Mouse (Mus musculus) frontal cortex, postnatal 36 days (tissue): ENCODE measurements around the gene Tbc1d23.
A peak's percentile ranks its signal among the peaks of the same experiment; 100 is the strongest.
"Not testable (repeated sequence)": the region's sequence is repeated elsewhere in the genome, so short reads cannot be mapped to it uniquely, and the experiment has no call there.

ENCODE experiments used
- DNase-seq, 2 experiments: peaks; one replicate each; pipeline ENCODE4 v3.0.0; 2022; ENCODE audit warnings: low spot score in 2 of 2

Gene Tbc1d23

DNA sequence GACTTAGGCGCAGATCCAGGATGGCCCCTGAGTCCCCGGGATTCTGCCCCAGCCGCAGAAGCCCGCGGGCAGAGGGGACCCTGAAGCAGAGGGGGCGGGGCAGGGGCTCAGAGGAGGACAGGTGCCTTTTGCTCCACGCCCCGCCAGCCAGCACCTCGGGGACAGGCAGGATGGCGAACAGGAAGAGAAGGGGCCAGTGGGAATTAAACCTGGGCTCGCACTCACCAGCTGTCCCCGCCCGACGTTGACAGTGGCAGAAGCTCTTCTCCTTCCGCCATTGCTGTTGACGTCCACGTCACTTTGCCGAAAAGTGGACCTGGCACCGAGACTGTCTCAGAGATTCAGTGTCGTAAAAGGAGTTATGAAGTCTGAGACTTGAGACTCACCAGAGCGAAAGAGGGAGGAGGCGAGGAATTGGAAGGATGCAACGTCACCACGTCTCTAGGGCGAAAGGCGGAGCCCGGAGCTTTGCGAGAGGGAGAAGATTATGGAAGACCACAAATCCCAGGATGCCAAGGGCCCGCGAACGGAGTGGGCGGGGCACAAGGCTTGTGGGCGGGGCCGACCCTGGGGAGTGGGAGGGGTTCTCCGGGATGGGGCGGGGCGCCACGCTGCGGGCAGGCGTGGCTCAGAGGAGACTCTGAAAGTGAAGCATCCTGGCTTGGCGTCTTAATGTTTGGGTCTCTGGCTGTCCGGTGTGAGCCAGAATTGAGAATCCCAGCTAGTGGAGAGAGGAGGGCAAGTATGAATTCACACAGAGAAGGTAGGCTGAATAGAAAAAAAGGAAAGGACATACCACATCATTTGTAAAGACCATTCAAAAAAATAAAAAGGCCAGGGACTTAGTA is at the start of gene Tbc1d23:
TSS of gene Tbc1d23 (minus strand) at position 416 of the 848 bp plus-strand sequence.
- DNase-seq: peak; percentile 96 to 98

- DNase-seq: peak in 1 of 2 experiments; percentile 6
These were observed 49.2 kb upstream of the Tbc1d23 start for GRCm38 (mm10) chr16:57280221-57281217.

DNA sequence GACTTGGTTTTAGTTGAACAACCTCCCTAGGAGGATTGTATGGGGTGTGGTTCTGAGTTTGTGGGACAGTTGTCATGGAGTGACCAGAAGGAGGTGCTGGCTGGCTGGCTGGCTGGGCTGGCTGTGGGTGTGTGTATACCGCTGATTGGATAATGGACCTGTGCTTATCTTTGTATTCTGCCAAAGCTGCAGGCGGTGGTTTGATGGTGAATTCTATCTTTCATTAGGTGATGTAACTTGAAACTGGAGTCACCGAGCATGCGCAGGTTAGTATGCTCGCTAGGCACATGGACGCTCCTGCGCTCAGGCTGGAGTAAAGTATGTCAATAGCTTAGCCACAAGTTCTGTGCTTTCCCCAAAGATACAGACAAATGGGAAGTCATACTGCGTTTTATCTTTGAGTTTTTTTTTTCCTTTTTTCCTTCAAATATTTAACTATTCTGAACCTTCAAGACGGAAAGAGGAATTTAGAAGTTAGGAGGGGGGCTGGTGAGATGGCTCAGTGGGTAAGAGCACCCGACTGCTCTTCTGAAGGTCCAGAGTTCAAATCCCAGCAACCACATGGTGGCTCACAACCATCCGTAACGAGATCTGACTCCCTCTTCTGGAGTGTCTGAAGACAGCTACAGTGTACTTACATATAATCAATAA is 47.8 kb upstream of the Tbc1d23 start:
- no peak for DNase-seq

DNA sequence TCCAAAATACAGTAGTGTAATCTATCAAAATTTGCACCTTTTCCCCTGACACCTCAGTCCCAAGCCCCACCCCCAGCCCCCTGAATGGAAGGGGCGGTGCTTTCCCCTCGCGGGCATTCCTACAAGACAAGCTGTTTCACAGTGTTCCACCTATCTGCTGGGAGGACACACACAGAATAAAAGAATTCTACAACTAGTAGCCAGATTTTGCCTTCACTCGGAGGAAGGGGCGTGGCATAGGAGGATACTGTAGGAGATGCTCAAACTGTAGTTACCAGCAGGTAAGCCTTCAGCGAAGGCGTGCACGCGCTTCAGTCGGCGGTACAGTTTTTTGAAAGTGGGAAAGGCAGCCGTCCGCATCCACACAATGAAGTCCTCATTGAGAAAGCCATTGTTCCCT is 38.4 kb upstream of the Tbc1d23 start:
- DNase-seq: no peak

- DNase-seq: peak; percentile 61 to 80
These were observed 36.9 kb upstream of the Tbc1d23 start for GRCm38 (mm10) chr16:57268058-57268841.

GRCm38 (mm10) chr16:57267068-57267467 is 35.8 kb upstream of the Tbc1d23 start:
- no peak for DNase-seq

GRCm38 (mm10) chr16:57260152-57260551 is 28.8 kb upstream of the Tbc1d23 start:
- DNase-seq: no peak

GRCm38 (mm10) chr16:57259356-57260083 is 28.2 kb upstream of the Tbc1d23 start:
- DNase-seq: no peak

DNA sequence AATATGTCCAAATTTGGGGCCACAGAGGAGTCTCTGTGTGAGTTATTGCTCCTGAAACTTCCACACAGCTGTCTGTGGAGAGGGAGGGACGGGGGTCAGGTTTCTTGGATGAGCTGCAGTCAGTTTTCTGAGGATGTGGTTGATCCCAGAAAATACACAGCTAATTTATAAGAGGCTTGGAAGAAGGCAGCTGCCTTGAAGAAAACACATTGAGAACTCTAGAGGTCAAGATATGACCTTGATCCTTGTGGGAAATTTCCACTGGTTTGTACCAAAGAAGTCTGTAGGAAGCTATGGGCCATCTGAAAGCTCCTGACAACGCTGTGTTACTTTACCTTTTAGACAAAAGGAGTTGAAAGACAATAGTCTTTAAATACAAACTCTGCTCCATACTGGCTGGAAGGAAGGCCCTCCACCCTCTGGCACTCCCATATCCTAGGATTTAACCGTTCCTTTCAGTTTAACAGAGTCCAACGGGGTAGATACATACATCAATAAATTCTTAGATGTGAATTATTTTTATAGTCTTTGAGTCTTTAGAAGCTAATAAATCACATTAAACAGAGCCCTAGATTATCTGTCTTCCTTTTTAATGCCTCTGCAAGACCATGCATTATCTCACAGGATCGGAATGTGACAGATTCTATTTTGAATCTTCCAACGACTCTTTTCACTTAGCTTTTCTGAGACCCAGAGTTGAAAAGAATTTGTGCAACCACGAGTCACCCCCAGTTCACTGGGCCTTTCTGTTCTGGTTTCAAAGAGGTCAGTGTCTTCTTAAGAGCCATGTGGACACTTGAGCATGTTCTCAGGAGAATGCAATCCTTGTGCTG is 20.5 kb upstream of the Tbc1d23 start:
- DNase-seq: no peak

GRCm38 (mm10) chr16:57250991-57251390 is 19.7 kb upstream of the Tbc1d23 start:
- DNase-seq: no peak

DNA sequence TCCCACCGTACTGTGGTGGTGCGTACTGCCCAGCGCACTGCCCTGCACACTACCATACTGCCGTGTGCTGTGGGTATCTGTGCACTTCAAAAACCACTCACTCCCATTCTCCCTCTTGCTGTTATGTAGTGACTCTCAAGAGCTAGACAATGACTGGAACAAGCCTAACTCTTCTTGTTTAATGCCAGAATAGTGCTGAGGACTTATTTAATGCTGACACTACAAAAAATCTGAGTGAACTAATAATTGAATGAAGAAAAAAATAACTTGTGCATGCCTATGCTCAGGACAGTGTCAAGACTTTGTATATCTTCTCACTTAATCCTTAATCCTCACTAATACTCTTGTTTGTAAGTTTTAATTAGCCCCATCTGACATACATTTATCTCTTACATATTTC is 16.2 kb upstream of the Tbc1d23 start:
- DNase-seq: no peak

DNA sequence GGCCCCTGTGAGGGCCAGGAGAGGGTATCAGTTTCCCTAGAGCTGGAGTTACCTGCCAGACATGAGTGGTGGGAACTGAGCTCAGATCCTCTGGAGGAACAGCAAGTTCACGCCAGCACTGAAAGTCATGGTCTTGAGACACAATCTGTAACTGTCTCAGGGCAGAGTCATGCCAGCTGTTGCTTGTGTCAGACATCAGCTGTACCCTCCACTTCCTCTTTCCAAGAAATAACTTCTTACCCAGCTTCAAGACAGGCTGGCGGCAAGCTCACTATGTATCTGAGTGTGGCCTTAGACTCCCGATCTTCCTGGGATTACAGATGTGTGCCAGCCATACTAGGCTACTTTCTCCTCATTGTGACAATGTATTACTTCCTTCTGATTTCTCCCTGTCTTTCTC is 15.3 kb upstream of the Tbc1d23 start:
- no peak for DNase-seq

DNA sequence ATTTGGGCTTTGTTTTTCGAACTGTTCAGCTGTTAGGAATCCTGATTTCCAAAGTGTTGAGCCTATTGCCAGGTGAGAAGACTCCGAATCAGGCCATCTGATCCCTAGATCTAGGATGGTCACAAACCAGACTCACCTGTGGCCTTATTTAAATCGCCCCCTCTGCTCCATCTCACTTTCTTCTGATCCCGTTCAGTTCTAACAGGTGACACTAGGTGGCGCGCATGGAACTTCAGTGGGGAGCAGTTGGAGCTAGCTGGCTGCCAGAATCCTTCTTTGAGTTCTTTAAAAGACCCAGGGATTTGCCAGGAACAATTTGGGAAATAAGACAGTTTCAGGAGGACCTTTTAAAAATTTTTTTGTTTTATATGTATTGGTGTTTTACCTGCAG is 12.5 kb upstream of the Tbc1d23 start:
- DNase-seq: peak; percentile 79 to 80

GRCm38 (mm10) chr16:57243205-57243857 is 12.0 kb upstream of the Tbc1d23 start:
- DNase-seq: no peak

DNA sequence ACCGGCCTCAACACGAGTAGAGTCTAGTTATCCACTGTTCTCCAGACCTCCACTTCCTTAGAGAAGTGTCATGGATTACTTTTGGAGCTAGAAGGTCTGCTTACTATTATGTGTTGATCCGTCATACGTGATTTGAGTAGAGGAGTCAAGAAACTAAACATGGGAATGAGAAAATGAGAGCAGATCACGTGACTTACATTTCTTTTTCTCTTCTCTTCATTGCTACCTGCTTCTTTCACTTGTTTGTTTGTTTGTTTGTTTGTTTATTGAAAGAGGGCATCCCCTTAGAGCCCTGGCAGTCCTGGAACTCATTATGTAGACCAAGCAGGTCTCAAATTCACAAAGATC is 11.5 kb upstream of the Tbc1d23 start:
- DNase-seq: no peak

DNA sequence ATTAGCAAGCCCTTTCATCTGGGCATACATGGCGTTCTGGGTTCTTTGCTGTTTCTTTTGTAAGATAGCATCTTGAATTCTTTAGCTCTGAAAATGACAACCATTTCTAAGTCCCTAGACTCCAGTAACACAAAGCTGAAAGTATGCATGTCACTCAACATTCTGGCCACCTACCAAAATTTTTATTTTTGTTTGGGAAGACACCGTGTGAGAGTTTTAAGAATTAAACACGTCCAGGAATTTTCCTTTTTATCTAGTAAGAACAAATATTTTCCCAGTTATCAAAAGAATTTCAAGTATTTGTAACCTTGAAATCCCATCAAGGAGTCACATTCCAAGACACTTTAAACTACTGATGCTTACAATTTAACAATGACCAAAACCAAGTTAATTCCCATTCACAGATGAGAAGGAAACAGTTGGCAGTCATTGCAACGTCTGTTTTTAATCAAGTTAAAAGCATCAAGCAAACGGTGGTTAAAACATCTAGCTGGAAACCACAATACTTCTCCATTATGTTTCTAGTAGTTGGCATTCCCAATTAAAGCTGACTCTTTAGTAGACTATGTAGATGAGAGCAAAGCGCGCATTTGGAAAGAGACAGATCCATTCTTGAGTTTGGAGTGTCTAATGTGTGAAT is 4.7 kb upstream of the Tbc1d23 start:
- no peak for DNase-seq

- DNase-seq: not testable (repeated sequence)
These were observed 620 bp upstream of the Tbc1d23 start for GRCm38 (mm10) chr16:57231937-57232310.

GRCm38 (mm10) chr16:57226444-57226843 is 4.9 kb downstream of the Tbc1d23 start:
- no peak for DNase-seq

DNA sequence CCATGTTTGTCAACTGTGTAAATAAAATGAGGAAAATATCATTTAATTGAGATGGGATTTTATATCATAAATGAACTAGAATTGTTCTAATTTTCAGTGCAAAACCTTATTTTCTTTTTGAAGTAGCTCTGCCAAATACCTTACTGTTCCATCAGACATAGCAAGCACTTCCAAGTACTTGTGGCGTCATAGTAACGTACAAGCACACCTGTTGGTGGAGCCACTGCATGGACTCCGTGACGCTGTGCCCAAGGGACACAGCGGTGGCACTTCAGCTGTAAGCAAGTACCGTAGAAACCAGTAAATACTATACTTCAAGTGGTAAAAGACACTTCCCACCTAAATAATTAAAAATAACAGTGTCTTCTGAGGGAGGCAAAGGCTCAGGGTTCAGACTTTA is 10.9 kb downstream of the Tbc1d23 start:
- no peak for DNase-seq
